Mouse (Mus musculus) forebrain, embryonic 14.5 days (tissue): ENCODE data around the gene Atp7b. TPM values are rescaled to one million over a fixed set of nuclear protein-coding genes. Genes with fewer than 3 reads are reported as not detected.
A peak's percentile ranks its signal among the peaks of the same experiment; 100 is the strongest.

ENCODE experiments used
- ATAC-seq: fragments of 200-750 bp; cut with Nextera tagmentation; 2 replicates; pipeline ENCODE4 v1.8.0; 2017; ENCODE audit warnings: mild to moderate bottlenecking, moderate library complexity
- DNase-seq: peaks from one replicate; pipeline ENCODE4 v3.0.0-alpha.2; 2015; ENCODE audit warnings: low spot score
- H3K27ac ChIP-seq: fragments of 300-500 bp; sonication (generic); 2 replicates; pipeline ENCODE4 v1.5.1; 2014; ENCODE audit warnings: low read depth, mild to moderate bottlenecking, control low read depth, low read length, moderate library complexity
- H3K27me3 ChIP-seq: fragments of 300-500 bp; sonication (generic); replicated peaks from 2 replicates; pipeline ENCODE4 v1.6.1; 2014; ENCODE audit warnings: low read length, control low read depth, mixed read lengths; ENCODE audit not compliant: control insufficient read depth, insufficient read depth
- H3K36me3 ChIP-seq: fragments of 300-500 bp; sonication (generic); 2 replicates; pipeline ENCODE4 v1.6.1; 2014; ENCODE audit warnings: low read length, control low read depth; ENCODE audit not compliant: control insufficient read depth, insufficient read depth
- H3K4me1 ChIP-seq: fragments of 300-500 bp; sonication (generic); 2 replicates; pipeline ENCODE4 v1.6.1; 2014; ENCODE audit warnings: antibody characterized with exemption, low read length, control low read depth; ENCODE audit not compliant: control insufficient read depth, insufficient read depth
- H3K4me2 ChIP-seq: fragments of 300-500 bp; sonication (generic); 2 replicates; pipeline ENCODE4 v1.6.1; 2014; ENCODE audit warnings: mild to moderate bottlenecking, control low read depth, low read length
- H3K4me3 ChIP-seq: fragments of 300-500 bp; sonication (generic); 2 replicates; pipeline ENCODE4 v1.5.1; 2014; ENCODE audit warnings: low read depth, low read length, control low read depth
- H3K9ac ChIP-seq: fragments of 300-500 bp; sonication (generic); 2 replicates; pipeline ENCODE4 v1.6.1; 2014; ENCODE audit warnings: mild to moderate bottlenecking, low read length, control low read depth, moderate library complexity
- H3K9me3 ChIP-seq: fragments of 300-500 bp; sonication (generic); replicated peaks from 2 replicates; pipeline ENCODE4 v1.6.1; 2016; ENCODE audit warnings: low read length, control low read depth, mixed read lengths; ENCODE audit not compliant: control insufficient read depth
- WGBS: fragments of 180-500 bp; shearing (Covaris S2); extraction: QIAGEN DNeasy Blood & Tissue Kit; methylation state at CpG from one replicate; pipeline ENCODE4 v1.1.7; 2014; 5-methylcytosine and 5-hydroxymethylcytosine counted together
- polyA plus RNA-seq: library from polyadenylated mRNA; unstranded; fragments of >200 nt; fragmentation: Nextera tagmentation; extraction: Ambion mirVana; gene quantifications from 2 replicates; pipeline ENCODE4 v1.2.1, GENCODE M21; 2014

Atp7b gene
- polyA plus RNA-seq, 1 experiment from 2014 or later, result 1.2 TPM

- Histone ChIP-seq H3K27me3 (no peaks in the 10 kb centered on the region), H3K9ac (no peak within 1 kb of the TSS), H3K4me2 (no peak within 1 kb of the TSS), H3K4me3 (no peak within 1 kb of the TSS), H3K9me3 (no peaks in the 10 kb centered on the region), H3K36me3 (no peaks in the 10 kb centered on the region), H3K27ac (no peak within 1 kb of the TSS), H3K4me1 (no peaks in the 10 kb centered on the region)
- DNase-seq, result no peak
- WGBS, result 93% methylated on average over 3 of the region's 3 CpGs
- no peak for ATAC-seq
Measured at GRCm38 (mm10) chr8:21969475-21969874, 90.6 kb downstream of the Atp7b start, which contains the start of gene Ccdc70. TSS of gene Ccdc70 (plus strand) at chr8:21969775.

GRCm38 (mm10) chr8:21966646-21967045, 93.5 kb downstream of the Atp7b start:
- H3K4me2 ChIP-seq, result no peak overlapping the region
- DNase-seq, result no peak
- no peaks in the 10 kb centered on the region for H3K4me1 ChIP-seq
- WGBS, result 84% methylated on average over 1 of the region's 1 CpGs
- H3K4me3 ChIP-seq, result no peak overlapping the region
- H3K9me3 ChIP-seq, result no peaks in the 10 kb centered on the region
- no peak overlapping the region for H3K27ac ChIP-seq
- no peaks in the 10 kb centered on the region for H3K36me3 ChIP-seq
- no peak for ATAC-seq
- H3K9ac ChIP-seq, result no peak overlapping the region
- no peaks in the 10 kb centered on the region for H3K27me3 ChIP-seq

DNA sequence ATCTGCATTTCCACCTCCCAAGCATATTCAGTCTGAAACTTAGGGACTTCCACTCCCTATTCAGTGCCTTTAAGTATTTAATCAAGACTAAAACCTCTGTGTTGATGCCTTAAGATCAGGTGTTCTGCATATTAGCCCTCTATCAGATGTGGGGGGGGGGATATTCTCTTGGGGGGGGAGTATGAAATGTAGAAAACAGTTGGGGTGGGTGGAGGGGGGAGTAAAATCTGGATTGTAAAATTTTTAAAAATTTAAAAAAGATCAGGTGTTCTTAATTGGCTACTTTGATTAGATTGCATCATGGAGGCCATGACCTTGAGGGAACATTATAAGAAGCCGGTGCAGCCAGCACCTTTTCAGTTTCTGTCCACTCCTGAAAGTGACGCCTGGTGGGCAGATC, 101.7 kb downstream of the Atp7b start, which contains the start of gene Fam90a1a:
Fam90a1a (plus strand) TSS at position 301 of the 400 bp plus-strand sequence.
- ATAC-seq, result no peak
- H3K9me3 ChIP-seq, result no peaks in the 10 kb centered on the region
- WGBS, result 89% methylated on average over 2 of the region's 2 CpGs
- no peak within 1 kb of the TSS for H3K4me2 ChIP-seq
- DNase-seq, result no peak
- H3K27ac ChIP-seq, result no peak within 1 kb of the TSS
- H3K9ac ChIP-seq, result no peak within 1 kb of the TSS
- H3K36me3 ChIP-seq, result no peaks in the 10 kb centered on the region
- H3K27me3 ChIP-seq, result no peaks in the 10 kb centered on the region
- no peaks in the 10 kb centered on the region for H3K4me1 ChIP-seq
- no peak within 1 kb of the TSS for H3K4me3 ChIP-seq

DNA sequence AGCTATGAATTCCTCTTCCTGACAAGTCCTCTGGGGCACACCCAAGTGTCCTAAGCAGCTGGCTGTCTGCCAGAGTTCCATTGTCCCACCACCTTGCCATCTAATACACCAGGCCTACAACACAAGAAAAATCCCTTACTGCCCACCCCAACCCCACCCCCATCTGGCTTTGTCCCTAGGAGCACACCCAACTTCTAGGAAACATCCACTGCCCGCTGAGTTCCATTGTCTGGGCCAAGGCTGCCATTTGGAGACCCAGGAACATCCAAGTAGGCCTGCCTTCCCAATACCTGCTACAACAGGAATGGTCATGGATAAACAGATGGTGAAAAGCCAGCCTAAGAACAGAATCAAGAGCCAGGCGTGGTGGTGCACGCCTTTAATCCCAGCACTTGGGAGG, 103.8 kb downstream of the Atp7b start:
- Histone ChIP-seq H3K9me3 (no peaks in the 10 kb centered on the region), H3K4me2 (no peak overlapping the region), H3K27ac (no peak overlapping the region), H3K27me3 (no peaks in the 10 kb centered on the region), H3K36me3 (no peaks in the 10 kb centered on the region), H3K4me3 (no peak overlapping the region), H3K9ac (no peak overlapping the region), H3K4me1 (no peaks in the 10 kb centered on the region)
- ATAC-seq (no peak), DNase-seq (no peak)
- 87% methylated on average over 3 of the region's 3 CpGs for WGBS

- no peak overlapping the region for H3K4me3 ChIP-seq
- no peak for ATAC-seq
- H3K4me1 ChIP-seq, result no peaks in the 10 kb centered on the region
- H3K4me2 ChIP-seq, result no peak overlapping the region
- DNase-seq, result peak; percentile 70
- no peak overlapping the region for H3K27ac ChIP-seq
- H3K27me3 ChIP-seq, result no peaks in the 10 kb centered on the region
- H3K9ac ChIP-seq, result no peak overlapping the region
- H3K36me3 ChIP-seq, result no peaks in the 10 kb centered on the region
- 5% methylated on average over 9 of the region's 9 CpGs for WGBS
- H3K9me3 ChIP-seq, result no peaks in the 10 kb centered on the region
Measured at GRCm38 (mm10) chr8:21955321-21955720, 104.8 kb downstream of the Atp7b start.

DNA sequence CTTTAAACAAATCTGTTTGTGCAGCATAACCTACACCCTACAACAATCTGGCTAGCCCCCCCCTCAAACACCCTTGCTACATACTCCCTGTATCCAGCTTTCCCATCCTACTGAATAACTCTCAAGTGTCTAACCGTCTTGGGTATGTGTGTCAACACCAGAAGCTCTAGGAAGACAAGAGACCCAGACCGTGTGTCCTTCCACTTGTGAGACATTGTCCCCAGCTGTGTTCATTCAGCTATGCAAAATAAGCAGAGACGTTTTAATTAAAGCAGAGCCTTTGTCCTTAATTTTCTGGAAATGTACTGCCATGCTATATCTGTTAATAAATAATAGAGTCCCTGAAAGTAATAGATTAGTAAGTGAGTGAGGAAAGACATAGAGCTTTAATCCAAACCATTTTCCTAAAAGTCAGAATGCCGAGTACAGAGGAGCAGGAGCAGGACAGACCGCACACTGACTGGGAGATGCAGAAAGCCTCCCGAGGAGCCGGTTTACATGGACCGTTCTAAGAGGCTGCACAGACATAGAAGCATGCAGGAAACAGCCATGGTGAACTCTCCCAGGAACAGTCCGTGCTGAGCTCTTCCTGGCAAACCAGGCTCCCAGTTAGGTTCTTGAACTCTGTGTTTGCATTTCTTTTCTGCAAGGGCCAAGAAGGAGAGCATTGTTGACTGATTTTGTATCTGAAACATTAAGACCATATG, 112.6 kb downstream of the Atp7b start:
- no peak overlapping the region for H3K27ac ChIP-seq
- 60% methylated on average over 9 of the region's 9 CpGs for WGBS
- H3K36me3 ChIP-seq, result no peaks in the 10 kb centered on the region
- no peaks in the 10 kb centered on the region for H3K4me1 ChIP-seq
- H3K4me2 ChIP-seq, result no peak overlapping the region
- no peaks in the 10 kb centered on the region for H3K9me3 ChIP-seq
- H3K27me3 ChIP-seq, result no peaks in the 10 kb centered on the region
- H3K4me3 ChIP-seq, result no peak overlapping the region
- DNase-seq (no peak), ATAC-seq (no peak)
- no peak overlapping the region for H3K9ac ChIP-seq

GRCm38 (mm10) chr8:21946462-21946861, 113.6 kb downstream of the Atp7b start, which contains the start of gene Defb13:
TSS of gene Defb13 (plus strand) at chr8:21946762.
- DNase-seq (no peak), ATAC-seq (no peak)
- 78% methylated on average over 6 of the region's 6 CpGs for WGBS
- H3K36me3 ChIP-seq, result no peaks in the 10 kb centered on the region
- no peak within 1 kb of the TSS for H3K9ac ChIP-seq
- H3K4me2 ChIP-seq, result no peak within 1 kb of the TSS
- no peak within 1 kb of the TSS for H3K27ac ChIP-seq
- no peaks in the 10 kb centered on the region for H3K27me3 ChIP-seq
- H3K4me3 ChIP-seq, result no peak within 1 kb of the TSS
- no peaks in the 10 kb centered on the region for H3K4me1 ChIP-seq
- no peaks in the 10 kb centered on the region for H3K9me3 ChIP-seq

Other genes starting within 250 kb of the Atp7b start
- gene Defb50, start 236.8 kb downstream of the Atp7b start, polyA plus RNA-seq, result not detected in 2 replicates
- not detected in 2 replicates for gene Defb2, start 220.4 kb downstream of the Atp7b start, polyA plus RNA-seq
- not detected in 2 replicates for gene Defb10, start 201.4 kb downstream of the Atp7b start, polyA plus RNA-seq
- not detected in 2 replicates for gene Defb9, start 174.9 kb downstream of the Atp7b start, polyA plus RNA-seq
- gene Defb11, start 153.9 kb downstream of the Atp7b start, polyA plus RNA-seq, result 9.5 and 13.5 TPM in 2 replicates
- gene Defb15, start 127.6 kb downstream of the Atp7b start, polyA plus RNA-seq, result not detected in 2 replicates
- not detected in 2 replicates for gene Defb35, start 122.0 kb downstream of the Atp7b start, polyA plus RNA-seq
- not detected in 2 replicates for gene Defb13, start 113.5 kb downstream of the Atp7b start, polyA plus RNA-seq
- not detected in 2 replicates for gene Fam90a1a, start 101.6 kb downstream of the Atp7b start, polyA plus RNA-seq
- gene Ccdc70, start 90.5 kb downstream of the Atp7b start, polyA plus RNA-seq, result not detected in 2 replicates
- 16.7 and 19.1 TPM in 2 replicates for gene Alg11, start 416 bp upstream of the Atp7b start, polyA plus RNA-seq
- gene Nek5, start 64.7 kb upstream of the Atp7b start, polyA plus RNA-seq, result 0.54 and 0.65 TPM in 2 replicates
- gene Nek3, start 106.1 kb upstream of the Atp7b start, polyA plus RNA-seq, result 7.5 and 7.9 TPM in 2 replicates
- gene Ckap2, start 125.5 kb upstream of the Atp7b start, polyA plus RNA-seq, result 32.0 and 39.1 TPM in 2 replicates
- gene Vps36, start 132.5 kb upstream of the Atp7b start, polyA plus RNA-seq, result 29.1 and 32.8 TPM in 2 replicates
- gene Thsd1, start 167.0 kb upstream of the Atp7b start, polyA plus RNA-seq, result 6.1 and 7.3 TPM in 2 replicates
- not detected in 2 replicates for gene Tpte, start 223.1 kb upstream of the Atp7b start, polyA plus RNA-seq